Mouse (Mus musculus) megakaryocyte progenitor cell, adult 5-6 weeks (primary cell): Measurements from ENCODE around the gene Spata22. TPM values are rescaled to one million over a fixed set of nuclear protein-coding genes. Genes with fewer than 3 reads are reported as not detected.
A peak's percentile ranks its signal among the peaks of the same experiment; 100 is the strongest.
"Not testable (repeated sequence)": the region's sequence is repeated elsewhere in the genome, so short reads cannot be mapped to it uniquely, and the experiment has no call there.

ENCODE experiments used
- ATAC-seq: replicated peaks from 2 replicates; pipeline ENCODE4 v1.8.0; 2016; ENCODE audit warnings: mild to moderate bottlenecking, moderate TSS enrichment, inconsistent platforms; ENCODE audit not compliant: poor library complexity
- total RNA-seq, 2 experiments: library from RNA; stranded (forward) in 1 of 2; stranded (reverse) in 1 of 2; fragments of 157-497, 149-512 nt in 1 of 2; fragments of 200-1000 nt in 1 of 2; gene quantifications; 2 replicates each; pipeline versions ENCODE4 v1.2.3 to v1.2.4; 2015 to 2017

The Spata22 gene
- total RNA-seq (2015): not detected in 2 replicates
- not detected in 2 replicates for total RNA-seq (2017)

GRCm38 (mm10) chr11:73329442-73329841 lies at the start of gene Spata22, which contains the start of the genes Aspa and Gm49340:
Gene Spata22, plus strand, starts transcription at chr11:73329741.
Gene Aspa, minus strand, starts transcription at chr11:73329596.
Gene Gm49340, plus strand, starts transcription at chr11:73329741.
- no peak for ATAC-seq

- no peak for ATAC-seq
Measured at GRCm38 (mm10) chr11:73280710-73281109, 48.8 kb upstream of the Spata22 start.

GRCm38 (mm10) chr11:73281528-73282027 lies 48.0 kb upstream of the Spata22 start:
- ATAC-seq: peak; percentile 79

GRCm38 (mm10) chr11:73283369-73283768 lies 46.2 kb upstream of the Spata22 start:
- no peak for ATAC-seq

DNA sequence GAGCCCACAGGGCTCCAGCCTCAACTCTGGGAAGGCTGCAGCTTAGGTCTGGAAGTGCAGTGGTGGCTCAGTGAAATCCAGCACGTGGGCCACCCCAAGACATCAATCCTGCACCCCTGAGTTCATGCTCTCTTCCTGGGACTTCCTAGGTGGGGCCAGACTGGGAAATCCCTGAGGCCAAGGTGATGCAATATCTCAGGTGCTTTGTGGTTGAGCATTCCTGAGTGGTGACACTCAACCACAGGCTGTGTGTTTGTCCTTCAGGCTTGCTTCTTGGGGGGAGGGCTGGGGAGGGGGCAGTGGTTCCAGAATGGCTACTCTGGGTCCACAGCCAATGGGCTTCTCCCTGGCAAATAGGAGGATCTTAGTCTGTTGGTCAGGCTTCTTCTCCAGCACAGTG lies 45.6 kb upstream of the Spata22 start:
- ATAC-seq: no peak

DNA sequence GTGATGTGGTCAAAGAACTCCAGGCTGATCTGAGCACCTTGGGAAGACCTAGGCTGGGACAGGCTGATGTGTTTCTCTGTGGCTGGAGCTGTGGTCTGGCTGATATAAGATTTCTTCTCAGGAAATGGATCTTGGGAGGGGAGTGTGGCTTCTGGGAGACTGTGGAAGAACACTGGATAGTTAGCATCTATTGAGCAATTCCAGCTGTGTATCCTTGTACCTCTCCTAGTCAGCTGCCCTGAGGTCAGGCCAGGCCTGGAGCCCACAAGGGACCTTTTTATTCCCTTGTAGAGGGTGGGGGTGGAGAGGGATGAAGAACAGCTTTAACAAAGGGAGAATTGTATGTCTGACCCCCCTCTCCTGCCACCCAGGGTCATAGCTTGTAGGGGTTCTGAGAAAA lies 45.2 kb upstream of the Spata22 start:
- no peak for ATAC-seq

DNA sequence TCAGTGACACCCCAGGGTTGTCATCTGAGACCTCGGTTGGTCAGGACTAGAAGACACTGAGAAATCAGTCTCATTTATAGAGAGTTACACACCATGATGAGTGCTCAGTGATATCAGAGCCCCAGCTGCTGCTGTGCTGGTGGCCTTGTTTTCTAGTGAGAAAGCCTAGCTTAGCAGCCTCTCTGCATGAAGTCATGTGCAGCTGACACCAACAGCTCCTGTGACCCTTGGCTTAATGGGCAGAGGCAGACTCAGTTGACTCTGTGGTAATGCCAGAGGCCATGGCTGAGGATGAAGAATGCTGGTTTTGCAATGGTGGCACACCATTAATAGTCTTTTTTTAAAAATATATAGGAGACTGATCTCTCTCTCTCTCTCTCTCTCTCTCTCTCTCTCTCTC lies 39.9 kb upstream of the Spata22 start:
- no peak for ATAC-seq

DNA sequence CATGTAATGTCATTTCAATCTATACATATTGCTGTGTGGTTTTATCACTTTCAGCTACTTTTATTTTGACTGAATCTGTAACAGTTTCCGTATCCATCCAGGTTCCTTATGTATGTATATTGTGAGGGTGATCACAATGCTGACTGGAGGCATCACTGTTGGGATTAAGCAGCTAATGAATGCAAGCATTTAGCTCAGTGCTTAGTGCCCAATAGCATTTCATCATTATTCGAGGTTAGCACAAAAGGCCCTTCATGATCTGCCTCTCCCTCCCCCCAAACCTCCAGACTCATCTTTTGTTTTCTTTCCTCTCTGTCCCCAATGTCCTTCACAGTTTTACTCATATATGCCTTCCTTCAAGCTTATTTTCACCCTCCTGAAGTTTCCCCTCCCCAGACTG lies 26.4 kb upstream of the Spata22 start:
- ATAC-seq: no peak

GRCm38 (mm10) chr11:73315961-73316360 lies 13.6 kb upstream of the Spata22 start:
- no peak for ATAC-seq

DNA sequence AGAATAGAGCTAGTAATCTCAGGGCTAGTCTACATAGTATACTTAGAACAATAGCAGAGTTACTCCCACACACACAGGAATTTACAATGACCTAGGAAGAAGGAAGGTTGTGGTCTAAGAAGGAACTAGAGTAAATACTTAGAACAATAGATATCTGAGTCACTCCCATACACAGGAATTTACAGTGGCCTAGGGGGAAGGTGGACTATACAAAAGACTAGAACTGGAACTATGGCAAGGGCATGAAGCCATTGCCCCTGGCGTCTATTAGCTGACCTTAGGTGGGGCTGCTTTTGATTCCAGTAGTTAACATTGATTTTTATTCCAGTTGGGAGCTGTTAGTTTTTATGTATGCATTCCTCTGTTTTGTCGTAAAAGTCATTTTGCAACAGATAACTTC lies 11.0 kb upstream of the Spata22 start:
- not testable (repeated sequence) for ATAC-seq

- not testable (repeated sequence) for ATAC-seq
Measured at GRCm38 (mm10) chr11:73321064-73321463, 8.5 kb upstream of the Spata22 start.

DNA sequence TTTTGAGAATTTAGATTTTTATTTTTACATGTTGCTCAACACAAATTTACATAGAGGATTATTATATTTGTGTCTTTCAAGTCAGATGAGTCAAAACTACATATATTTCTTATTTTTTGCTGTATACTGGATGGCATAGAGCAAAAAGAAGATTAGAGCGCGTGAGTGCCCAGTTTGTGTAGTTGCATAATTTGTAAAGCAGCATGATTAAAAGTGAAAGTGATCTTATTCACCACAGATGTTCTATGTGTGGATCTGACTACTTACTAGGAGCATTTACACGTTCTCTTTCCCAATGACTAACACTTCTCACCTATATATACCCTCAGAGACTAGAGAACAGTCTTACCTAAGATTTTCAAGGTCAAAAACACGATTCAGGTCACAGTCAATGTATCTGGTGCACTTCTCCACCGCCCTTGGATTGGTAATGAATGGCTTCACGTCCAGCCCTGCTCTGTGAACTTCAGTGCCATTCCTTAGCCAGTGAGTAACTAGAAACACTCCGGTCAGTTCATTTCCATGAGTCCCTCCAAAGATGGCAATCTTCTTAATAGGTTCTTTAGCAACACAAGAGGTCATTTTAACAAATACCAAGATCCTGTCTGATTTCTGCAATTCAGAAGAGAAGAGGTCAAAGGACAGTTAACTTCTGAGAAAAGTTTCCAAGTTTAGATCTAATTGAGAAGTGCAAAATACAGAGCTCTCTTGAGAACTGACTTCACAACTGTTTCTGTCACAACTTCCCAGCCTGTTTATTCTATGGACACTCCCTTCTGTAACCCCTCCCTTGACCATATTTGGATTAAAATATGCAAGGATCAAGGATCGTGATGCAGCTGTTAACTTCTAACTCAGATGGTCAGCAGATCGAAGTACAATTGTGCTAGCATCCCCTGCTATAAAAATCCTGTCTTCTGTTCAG lies 5.4 kb upstream of the Spata22 start:
- ATAC-seq: no peak

- peak; percentile 74 for ATAC-seq
Measured at GRCm38 (mm10) chr11:73326485-73326886, 3.1 kb upstream of the Spata22 start.

DNA sequence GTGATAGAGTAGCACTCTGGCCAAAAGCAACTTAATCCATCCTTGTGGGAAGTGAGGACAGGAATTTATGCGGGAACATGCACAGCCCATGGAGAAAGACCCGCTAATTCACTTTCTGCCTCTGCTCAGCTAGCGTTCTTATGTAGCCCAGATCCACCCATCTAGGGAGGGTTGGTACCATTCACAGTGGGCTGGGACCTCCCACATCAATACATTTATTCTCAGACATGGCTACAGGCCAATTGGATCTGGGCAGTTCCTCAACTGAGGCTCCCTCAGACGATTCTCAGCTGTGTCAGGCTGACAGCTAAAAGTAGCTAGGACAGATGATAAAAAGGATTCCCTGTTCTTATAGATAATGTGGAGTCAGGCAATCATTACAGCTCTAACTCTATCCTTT lies 2.2 kb upstream of the Spata22 start:
- no peak for ATAC-seq

DNA sequence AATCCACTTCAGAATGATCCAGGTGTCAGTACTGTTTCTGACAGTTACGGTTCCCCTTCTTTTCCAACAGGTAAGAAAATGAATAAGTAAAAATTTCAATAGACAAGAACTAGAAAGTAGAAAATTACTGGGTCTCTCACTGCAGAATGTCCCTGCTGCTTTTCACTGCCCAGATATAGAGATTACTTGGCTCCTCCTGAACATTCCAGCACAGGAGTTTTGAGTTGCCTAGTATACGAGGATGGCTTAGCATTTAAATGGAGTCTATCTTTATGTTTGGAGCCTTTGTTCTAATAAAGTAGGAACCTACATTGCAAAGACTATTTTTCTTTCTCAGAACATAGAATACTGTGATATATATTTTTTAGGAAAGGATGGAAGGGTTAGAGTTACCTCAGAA lies 3.8 kb downstream of the Spata22 start:
- ATAC-seq: no peak

GRCm38 (mm10) chr11:73336919-73337318 lies 7.4 kb downstream of the Spata22 start:
- ATAC-seq: no peak

DNA sequence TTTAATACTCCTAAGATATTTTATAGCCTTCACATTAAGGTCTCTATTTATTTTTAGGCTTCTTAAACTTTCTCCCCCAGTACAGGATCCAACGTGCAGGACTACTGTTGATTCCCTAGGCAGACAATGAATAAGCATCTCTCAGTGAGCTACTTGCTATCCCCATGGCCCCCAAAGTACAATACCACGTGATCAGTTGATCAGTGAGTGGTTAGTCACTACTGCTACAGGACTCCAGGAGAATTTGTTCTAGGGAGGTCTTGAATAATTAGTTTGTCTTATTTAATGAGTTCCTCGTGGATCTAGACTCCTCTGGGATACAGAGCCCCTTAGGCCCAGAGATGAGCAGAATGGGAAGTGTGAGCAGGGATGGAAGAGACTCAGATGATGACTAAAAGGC lies 20.9 kb downstream of the Spata22 start, which contains the start of gene Olfr20:
Gene Olfr20, plus strand, starts transcription at position 301 of the 400 bp plus-strand sequence.
- no peak for ATAC-seq

GRCm38 (mm10) chr11:73370946-73371345 lies 41.4 kb downstream of the Spata22 start, which contains the start of gene Olfr376:
Gene Olfr376, plus strand, starts transcription at chr11:73371246.
- ATAC-seq: no peak

DNA sequence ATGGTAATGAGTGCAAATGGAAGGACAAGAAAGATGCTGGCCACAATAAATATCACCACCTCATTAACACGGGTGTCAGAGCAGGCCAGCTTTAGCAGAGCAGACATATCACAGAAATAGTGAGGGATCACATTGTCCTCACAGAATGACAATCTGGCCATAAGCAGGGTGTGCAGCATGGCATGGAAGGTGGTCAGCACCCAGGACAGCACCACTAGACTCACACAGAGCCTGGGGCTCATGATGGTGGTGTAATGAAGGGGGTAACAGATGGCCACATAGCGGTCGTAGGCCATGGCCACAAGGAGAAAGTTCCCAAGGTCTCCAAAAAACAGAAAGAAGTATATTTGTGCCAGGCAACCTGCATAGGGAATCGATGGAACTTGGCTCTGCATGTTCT lies 65.8 kb downstream of the Spata22 start:
- ATAC-seq: no peak
